In the genomic region with DNA sequence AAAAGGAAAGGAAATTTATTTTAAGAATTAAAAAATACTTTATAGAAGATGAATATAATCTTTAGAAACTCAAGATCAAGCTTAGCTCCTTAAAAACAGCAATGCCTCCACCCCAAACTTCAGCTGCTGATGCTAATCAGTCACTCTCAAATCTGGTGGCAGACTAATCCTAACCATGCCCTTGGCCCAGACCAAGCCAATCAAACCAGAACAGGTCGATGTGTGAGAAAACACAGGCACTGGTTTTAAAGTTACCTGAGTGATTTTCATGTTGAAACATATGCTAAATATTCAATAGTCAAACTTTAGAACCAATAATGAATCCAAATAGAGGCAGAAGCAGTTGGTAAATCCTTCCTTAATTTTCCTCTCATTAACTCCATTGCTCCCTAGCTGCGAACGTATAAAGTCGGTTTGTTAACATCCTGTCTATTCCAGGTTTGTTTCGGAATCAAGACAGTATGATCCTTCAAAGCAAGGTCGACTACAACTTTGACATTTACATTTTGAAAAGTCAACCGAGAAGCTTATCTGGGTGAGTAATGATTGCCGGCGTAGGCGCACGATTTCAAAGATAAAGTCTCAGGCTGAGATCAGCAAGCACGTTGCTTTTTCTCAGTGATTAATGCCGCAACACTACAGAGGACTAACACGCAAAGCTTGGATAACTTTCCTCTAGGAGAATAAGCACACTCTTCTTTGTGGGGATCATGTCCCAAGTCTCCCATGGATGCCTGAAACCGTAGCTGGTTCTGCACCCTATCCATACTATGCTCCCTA, we compare ENCODE assay signal across 12 mouse cellular contexts. TPM values are rescaled to one million over a fixed set of nuclear protein-coding genes. Genes with fewer than 3 reads are reported as not detected.
DNase-seq lines count a peak whose midpoint lies in the region; ATAC-seq and TF ChIP-seq lines count a peak whose summit lies in the region.
"Had no signal": no experiment of that assay in that cellular context is flagged by ENCODE, and none has a peak within 500 bp of the region (broad histone marks: within the 10 kb centered on the region; RNA-seq: fewer than 3 reads in every experiment).

No protein-coding gene starts in this region.

- no peak overlapping the region for H3K9ac ChIP-seq in kidney, embryonic 15.5 days
- H3K9ac ChIP-seq in liver, postnatal 0 days (replicated peaks), result no peak overlapping the region; the same call in 1 of the 2 replicates
- H3K9ac ChIP-seq in forebrain, embryonic 13.5 days, result no peak overlapping the region
- H3K9ac ChIP-seq: hindbrain, embryonic 14.5 days had no signal

- no peaks in the 10 kb centered on the region for H3K27me3 ChIP-seq in kidney, embryonic 15.5 days
- H3K27me3 ChIP-seq in liver, postnatal 0 days (ENCODE audit: insufficient read depth, low read length), result no peaks in the 10 kb centered on the region
- H3K27me3 ChIP-seq in forebrain, embryonic 13.5 days, result peaks cover 6% of the 10 kb centered on the region; the same call in 1 of the 2 replicates
- H3K27me3 ChIP-seq: CH12.LX had no signal

- WGBS in kidney, embryonic 15.5 days, result 78% methylated on average over 15 of the region's 15 CpGs
- WGBS in liver, postnatal 0 days (ENCODE audit: insufficient replicate concordance), result 56% methylated on average over 15 of the region's 15 CpGs
- 93% methylated on average over 15 of the region's 15 CpGs for WGBS in forebrain, embryonic 13.5 days

- no peak for TF ChIP-seq EP300 in liver, postnatal 0 days (IDR thresholded peaks at IDR 0.05; ENCODE audit: low read depth)

- ATAC-seq in kidney, embryonic 15.5 days (replicated peaks; ENCODE audit: low FRiP score), result no peak
- no peak for ATAC-seq in liver, postnatal 0 days
- ATAC-seq in forebrain, embryonic 13.5 days, result no peak
- ATAC-seq: midbrain, embryonic 16.5 days had no signal

- peaks cover 26% of the 10 kb centered on the region for H3K4me1 ChIP-seq in kidney, embryonic 15.5 days
- H3K4me1 ChIP-seq in liver, postnatal 0 days (ENCODE audit: insufficient read depth), result peaks cover 4% of the 10 kb centered on the region; the same call in 1 of the 2 replicates
- H3K4me1 ChIP-seq in forebrain, embryonic 13.5 days, result peaks cover 14% of the 10 kb centered on the region; the same call in 1 of the 2 replicates

- no peak for DNase-seq in kidney, adult 9 months
- DNase-seq in adrenal gland, adult 2 months, result peak; percentile 84
- peak; percentile 58 for DNase-seq in induced T-regulatory cell, adult 2 months (ENCODE audit: low read depth)
- peak; percentile 32 for DNase-seq in liver, postnatal 0 days
- no peak for DNase-seq in cerebellum, postnatal 4 days (ENCODE audit: low spot score in 2 of 2)
- DNase-seq: cerebellum, postnatal 36 days; right cerebral cortex, postnatal 4 days had no signal

- no peak overlapping the region for H3K4me2 ChIP-seq in kidney, embryonic 15.5 days
- H3K4me2 ChIP-seq in liver, postnatal 0 days (ENCODE audit: low read depth, low read length), result peak overlapping the region; percentile 56
- H3K4me2 ChIP-seq in forebrain, embryonic 13.5 days, result no peak overlapping the region
- H3K4me2 ChIP-seq: hindbrain, embryonic 14.5 days had no signal

- no peaks in the 10 kb centered on the region for H3K36me3 ChIP-seq in kidney, embryonic 15.5 days
- H3K36me3 ChIP-seq in liver, postnatal 0 days (replicated peaks; ENCODE audit: insufficient read depth, low read length), result no peaks in the 10 kb centered on the region
- H3K36me3 ChIP-seq in forebrain, embryonic 13.5 days (ENCODE audit: poor library complexity, severe bottlenecking), result no peaks in the 10 kb centered on the region

- H3K27ac ChIP-seq in kidney, embryonic 15.5 days, result 0 out of 2 replicates have a peak overlapping the region, but pooled peaks have one; percentile 27
- H3K27ac ChIP-seq in liver, postnatal 0 days (ENCODE audit: low read depth), result peak overlapping the region; percentile 45
- H3K27ac ChIP-seq in forebrain, embryonic 13.5 days, result no peak overlapping the region
- H3K27ac ChIP-seq: hindbrain, embryonic 14.5 days had no signal

- TF ChIP-seq CTCF in liver, postnatal 0 days (IDR thresholded peaks at IDR 0.05; ENCODE audit: low read depth), result no peak

- no peak overlapping the region for H3K4me3 ChIP-seq in kidney, embryonic 15.5 days (replicated peaks)
- H3K4me3 ChIP-seq in liver, postnatal 0 days (ENCODE audit: low read depth, low read length), result peak overlapping the region; percentile 24; the same call in 1 of the 2 replicates
- H3K4me3 ChIP-seq in forebrain, embryonic 13.5 days, result no peak overlapping the region

- no peaks in the 10 kb centered on the region for H3K9me3 ChIP-seq in kidney, embryonic 15.5 days (replicated peaks)
- no peaks in the 10 kb centered on the region for H3K9me3 ChIP-seq in liver, postnatal 0 days (ENCODE audit: low read length)
- H3K9me3 ChIP-seq in forebrain, embryonic 13.5 days (replicated peaks), result no peaks in the 10 kb centered on the region

RNA-seq across cellular contexts. Expression of a gene that starts 6.3 kb away (rescaled TPM):
- polyA plus RNA-seq in kidney, embryonic 15.5 days (2015; fragmentation: Nextera tagmentation; extraction: Ambion mirVana), result 20.1 and 21.7 TPM in 2 replicates
- 100 to 1,000 TPM; 295 to 301 TPM for total RNA-seq in adrenal gland, adult 2 months (2021)
- polyA plus RNA-seq in adrenal gland, adult 2 months (2012; rRNA removed), result 48.1 and 58.3 TPM in 2 replicates
- polyA plus RNA-seq in liver, postnatal 0 days (2015; fragmentation: Nextera tagmentation; extraction: Ambion mirVana), result 6.7 and 7.0 TPM in 2 replicates
- polyA plus RNA-seq in forebrain, embryonic 13.5 days (2015; fragmentation: Nextera tagmentation; extraction: Ambion mirVana), result 2.2 and 2.7 TPM in 2 replicates

Comparison
In these comparisons a context has a peak if more than half of its experiments do, and no peak if none do; other contexts are left out.
1. DNase-seq: peak in adrenal gland, adult 2 months (single experiment), induced T-regulatory cell, adult 2 months (single experiment) and liver, postnatal 0 days (single experiment); none in kidney, adult 9 months (single experiment) and cerebellum, postnatal 4 days (0 of 2).